Mouse (Mus musculus) neural tube, embryonic 12.5 days (tissue): Measurements from ENCODE around the gene Fthl17d. TPM values are rescaled to one million over a fixed set of nuclear protein-coding genes. Genes with fewer than 3 reads are reported as not detected.
"Not testable (repeated sequence)": the region's sequence is repeated elsewhere in the genome, so short reads cannot be mapped to it uniquely, and the experiment has no call there.

Experiments
- ATAC-seq: fragments of 200-750 bp; cut with Nextera tagmentation; 2 replicates; pipeline ENCODE4 v1.8.0; 2017; ENCODE audit warnings: low read depth, mild to moderate bottlenecking, moderate TSS enrichment, moderate library complexity; ENCODE audit not compliant: low FRiP score
- H3K27ac ChIP-seq: fragments of 300-500 bp; sonication (generic); 2 replicates; pipeline ENCODE4 v1.5.1; 2016
- H3K27me3 ChIP-seq: fragments of 300-500 bp; sonication (generic); replicated peaks from 2 replicates; pipeline ENCODE4 v1.6.1; 2016; ENCODE audit warnings: mild to moderate bottlenecking
- H3K36me3 ChIP-seq: fragments of 300-500 bp; sonication (generic); 2 replicates; pipeline ENCODE4 v1.6.1; 2016; ENCODE audit warnings: mild to moderate bottlenecking
- H3K4me1 ChIP-seq: fragments of 300-500 bp; sonication (generic); 2 replicates; pipeline ENCODE4 v1.6.1; 2016
- H3K4me2 ChIP-seq: fragments of 300-500 bp; sonication (generic); replicated peaks from 2 replicates; pipeline ENCODE4 v1.6.1; 2016; ENCODE audit warnings: mild to moderate bottlenecking
- H3K4me3 ChIP-seq: fragments of 300-500 bp; sonication (generic); 2 replicates; pipeline ENCODE4 v1.5.1; 2016
- H3K9ac ChIP-seq: fragments of 300-500 bp; sonication (generic); 2 replicates; pipeline ENCODE4 v1.6.1; 2016; ENCODE audit warnings: mild to moderate bottlenecking
- H3K9me3 ChIP-seq: fragments of 300-500 bp; sonication (generic); 2 replicates; pipeline ENCODE4 v1.6.1; 2016; ENCODE audit warnings: mild to moderate bottlenecking
- WGBS: fragments of 180-500 bp; shearing (Covaris S2); methylation state at CpG from one replicate; pipeline ENCODE4 v1.1.7; 2016; 5-methylcytosine and 5-hydroxymethylcytosine counted together
- polyA plus RNA-seq: library from polyadenylated mRNA; unstranded; fragments of >200 nt; fragmentation: Nextera tagmentation; extraction: Ambion mirVana; gene quantifications from 2 replicates; pipeline ENCODE4 v1.2.1, GENCODE M21; 2016

Gene Fthl17d
- polyA plus RNA-seq: not detected in 2 replicates

DNA sequence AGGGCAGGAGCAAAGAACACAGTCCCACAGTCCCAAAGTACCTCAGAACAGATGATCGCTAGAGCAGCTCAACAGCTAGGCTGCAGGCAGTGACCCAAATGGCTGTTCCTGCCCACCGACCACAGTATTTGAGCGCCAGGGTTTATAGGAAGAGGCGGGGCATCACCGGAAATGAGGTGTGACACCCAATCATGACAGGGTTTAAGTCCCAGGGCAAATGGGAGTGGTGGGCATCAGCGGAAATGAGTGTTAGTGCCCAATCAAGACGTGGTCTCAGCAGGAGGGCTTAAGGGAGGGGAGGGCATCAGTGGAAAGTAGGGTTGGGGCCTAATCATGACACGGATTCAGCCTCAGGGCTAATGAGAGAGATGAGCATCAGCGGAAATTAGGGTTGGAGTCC is at the start of gene Fthl17d:
TSS of gene Fthl17d (minus strand) at position 101 of the 400 bp plus-strand sequence.
- H3K36me3 ChIP-seq, H3K9ac ChIP-seq, H3K4me2 ChIP-seq, H3K9me3 ChIP-seq, ATAC-seq, H3K27me3 ChIP-seq, H3K4me3 ChIP-seq, H3K27ac ChIP-seq, H3K4me1 ChIP-seq: not testable (repeated sequence)
- WGBS: no CpG with 5 or more reads among the region's 9 CpGs

DNA sequence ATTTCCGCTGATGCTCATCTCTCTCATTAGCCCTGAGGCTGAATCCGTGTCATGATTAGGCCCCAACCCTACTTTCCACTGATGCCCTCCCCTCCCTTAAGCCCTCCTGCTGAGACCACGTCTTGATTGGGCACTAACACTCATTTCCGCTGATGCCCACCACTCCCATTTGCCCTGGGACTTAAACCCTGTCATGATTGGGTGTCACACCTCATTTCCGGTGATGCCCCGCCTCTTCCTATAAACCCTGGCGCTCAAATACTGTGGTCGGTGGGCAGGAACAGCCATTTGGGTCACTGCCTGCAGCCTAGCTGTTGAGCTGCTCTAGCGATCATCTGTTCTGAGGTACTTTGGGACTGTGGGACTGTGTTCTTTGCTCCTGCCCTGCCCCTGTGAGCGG is 46.6 kb upstream of the Fthl17d start, which contains the start of gene Fthl17e:
TSS of gene Fthl17e (plus strand) at position 301 of the 400 bp plus-strand sequence.
- H3K27me3 ChIP-seq, H3K27ac ChIP-seq, H3K9ac ChIP-seq, H3K9me3 ChIP-seq, H3K4me1 ChIP-seq, H3K4me3 ChIP-seq, H3K4me2 ChIP-seq, H3K36me3 ChIP-seq, ATAC-seq: not testable (repeated sequence)
- WGBS: no CpG with 5 or more reads among the region's 10 CpGs

DNA sequence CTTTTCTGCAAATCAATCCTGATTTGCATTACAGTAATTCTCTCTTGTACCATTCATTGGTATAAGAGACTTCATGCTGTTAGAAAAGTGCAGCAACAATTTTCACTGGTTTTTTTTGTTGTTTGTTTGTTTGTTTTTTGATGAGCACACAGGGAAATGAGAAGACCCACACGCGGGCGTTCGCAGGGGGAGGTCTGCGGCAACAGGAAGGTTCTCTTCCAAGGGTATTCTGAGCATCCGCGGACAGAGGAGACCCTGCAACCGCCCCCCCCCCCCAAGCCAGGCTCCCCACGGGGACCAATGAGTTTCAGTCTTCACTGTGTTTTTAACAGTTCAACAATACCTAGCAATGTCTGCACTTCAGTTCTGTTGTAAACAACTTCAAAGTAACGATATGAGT is 32.9 kb upstream of the Fthl17d start:
- no peak overlapping the region for H3K4me2 ChIP-seq
- no peak overlapping the region for H3K9ac ChIP-seq
- 0 out of 2 replicates have a peak, but pooled peaks cover 3% of the 10 kb centered on the region for H3K9me3 ChIP-seq
- no peak for ATAC-seq
- no peaks in the 10 kb centered on the region for H3K36me3 ChIP-seq
- 68% methylated on average over 10 of the region's 10 CpGs for WGBS
- no peaks in the 10 kb centered on the region for H3K27me3 ChIP-seq
- no peak overlapping the region for H3K4me3 ChIP-seq
- no peaks in the 10 kb centered on the region for H3K4me1 ChIP-seq
- no peak overlapping the region for H3K27ac ChIP-seq

DNA sequence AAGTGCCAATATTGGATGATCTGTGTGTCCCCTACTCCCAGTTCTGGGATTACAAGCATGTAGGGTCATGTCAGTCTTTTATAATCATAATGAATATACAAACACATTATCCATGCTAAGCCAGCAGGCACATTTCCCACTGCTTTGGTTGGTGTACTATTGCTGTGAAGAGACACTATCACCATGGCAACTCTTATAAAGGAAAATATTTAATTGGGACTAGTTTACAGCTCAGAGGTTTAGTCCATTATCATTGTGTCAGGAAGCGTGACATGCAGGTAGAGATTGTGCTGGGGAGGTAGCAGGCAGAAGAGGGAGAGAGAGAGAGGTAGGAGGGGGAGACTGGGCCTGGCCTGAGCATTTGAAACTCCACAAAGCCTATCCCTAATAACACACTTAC is 29.5 kb upstream of the Fthl17d start:
- WGBS: 61% methylated on average over 1 of the region's 1 CpGs
- Histone ChIP-seq H3K9ac (no peak overlapping the region), H3K36me3 (no peaks in the 10 kb centered on the region), H3K27ac (no peak overlapping the region), H3K4me2 (no peak overlapping the region), H3K27me3 (no peaks in the 10 kb centered on the region), H3K9me3 (0 out of 2 replicates have a peak, but pooled peaks cover 3% of the 10 kb centered on the region), H3K4me3 (no peak overlapping the region), H3K4me1 (no peaks in the 10 kb centered on the region)
- no peak for ATAC-seq

DNA sequence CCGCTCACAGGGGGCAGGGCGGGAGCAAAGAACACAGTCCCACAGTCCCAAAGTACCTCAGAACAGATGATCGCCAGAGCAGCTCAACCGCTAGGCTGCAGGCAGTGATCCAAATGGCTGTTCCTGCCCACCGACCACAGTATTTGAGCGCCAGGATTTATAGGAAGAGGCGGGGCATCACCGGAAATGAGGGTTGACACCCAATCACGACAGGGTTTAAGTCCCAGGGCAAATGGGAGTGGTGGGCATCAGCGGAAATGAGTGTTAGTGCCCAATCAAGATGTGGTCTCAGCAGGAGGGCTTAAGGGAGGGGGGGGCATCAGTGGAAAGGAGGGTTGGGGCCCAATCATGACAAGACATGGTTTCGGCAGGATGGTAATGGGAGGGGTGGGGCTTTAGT is 10.1 kb downstream of the Fthl17d start, which contains the start of gene Fthl17c:
TSS of gene Fthl17c (minus strand) at position 101 of the 400 bp plus-strand sequence.
- H3K36me3 ChIP-seq, H3K9me3 ChIP-seq, H3K4me1 ChIP-seq, ATAC-seq, H3K27me3 ChIP-seq, H3K9ac ChIP-seq, H3K4me2 ChIP-seq, H3K27ac ChIP-seq, H3K4me3 ChIP-seq: not testable (repeated sequence)
- no CpG with 5 or more reads among the region's 11 CpGs for WGBS

DNA sequence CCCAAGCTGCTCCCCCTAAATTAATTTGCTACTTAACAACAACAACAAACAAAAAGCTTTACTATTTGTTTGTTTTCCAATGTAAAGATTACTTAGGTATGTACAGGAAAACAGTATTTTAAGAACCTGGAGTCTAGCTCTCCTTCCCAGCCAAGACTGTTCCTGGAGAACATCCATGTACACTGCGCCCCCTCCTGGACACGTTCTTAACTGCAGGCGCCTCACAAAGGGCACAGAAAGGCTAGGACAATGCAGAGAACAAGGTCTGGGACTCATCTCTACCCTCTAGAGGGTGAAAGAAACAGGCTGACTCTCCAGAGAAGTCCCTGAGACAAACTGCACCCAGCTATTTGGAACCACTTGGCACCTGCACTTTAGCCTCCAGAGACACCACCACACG is 21.9 kb downstream of the Fthl17d start:
- H3K27ac ChIP-seq, ATAC-seq, H3K4me2 ChIP-seq, H3K27me3 ChIP-seq, H3K36me3 ChIP-seq, H3K9ac ChIP-seq, H3K4me1 ChIP-seq, H3K9me3 ChIP-seq, H3K4me3 ChIP-seq: not testable (repeated sequence)
- WGBS: 36% methylated on average over 4 of the region's 4 CpGs

DNA sequence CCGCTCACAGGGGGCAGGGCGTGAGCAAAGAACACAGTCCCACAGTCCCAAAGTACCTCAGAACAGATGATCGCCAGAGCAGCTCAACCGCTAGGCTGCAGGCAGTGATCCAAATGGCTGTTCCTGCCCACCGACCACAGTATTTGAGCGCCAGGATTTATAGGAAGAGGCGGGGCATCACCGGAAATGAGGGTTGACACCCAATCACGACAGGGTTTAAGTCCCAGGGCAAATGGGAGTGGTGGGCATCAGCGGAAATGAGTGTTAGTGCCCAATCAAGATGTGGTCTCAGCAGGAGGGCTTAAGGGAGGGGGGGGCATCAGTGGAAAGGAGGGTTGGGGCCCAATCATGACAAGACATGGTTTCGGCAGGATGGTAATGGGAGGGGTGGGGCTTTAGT is 23.7 kb downstream of the Fthl17d start, which contains the start of gene Fthl17b:
TSS of gene Fthl17b (minus strand) at position 101 of the 400 bp plus-strand sequence.
- 96% methylated on average over 5 of the region's 11 CpGs for WGBS
- H3K4me2 ChIP-seq, H3K9ac ChIP-seq, H3K4me3 ChIP-seq, H3K9me3 ChIP-seq, H3K4me1 ChIP-seq, ATAC-seq, H3K27me3 ChIP-seq, H3K36me3 ChIP-seq, H3K27ac ChIP-seq: not testable (repeated sequence)

DNA sequence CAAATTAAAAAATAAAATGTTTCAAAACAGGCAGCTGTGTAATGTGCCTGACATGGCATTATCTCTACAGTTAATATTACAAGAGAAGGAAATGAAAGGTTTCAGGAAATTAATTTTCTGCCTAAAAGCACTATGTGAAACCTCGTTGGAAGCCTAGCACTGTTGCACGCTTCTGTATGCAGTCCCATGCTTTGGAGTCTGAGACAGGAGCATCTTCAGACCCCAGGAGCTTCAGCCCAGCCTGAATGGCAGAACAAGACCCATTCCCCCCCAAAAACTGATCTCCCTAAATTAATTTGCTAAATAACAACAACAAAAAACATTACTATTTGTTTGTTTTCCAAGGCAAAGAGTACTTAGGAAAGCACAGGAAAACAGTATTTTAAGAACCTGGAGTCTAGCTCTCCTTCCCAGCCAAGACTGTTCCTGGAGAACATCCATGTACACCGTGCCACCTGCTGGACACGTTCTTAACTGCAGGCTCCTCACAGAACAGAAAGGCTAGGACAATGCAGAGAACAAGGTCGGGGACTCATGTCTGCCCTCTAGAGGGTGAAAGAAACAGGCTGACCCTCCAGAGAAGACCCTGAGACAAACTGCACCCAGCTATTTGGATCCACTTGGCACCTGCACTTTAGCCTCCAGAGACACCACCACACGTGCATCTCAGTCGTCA is 38.3 kb downstream of the Fthl17d start:
- H3K9ac ChIP-seq, H3K4me3 ChIP-seq, H3K4me2 ChIP-seq, H3K36me3 ChIP-seq, H3K27ac ChIP-seq, H3K9me3 ChIP-seq, H3K27me3 ChIP-seq, H3K4me1 ChIP-seq: not testable (repeated sequence)
- peak; percentile 78; the same call in 1 of the 2 replicates for ATAC-seq
- 20% methylated on average over 7 of the region's 7 CpGs for WGBS

DNA sequence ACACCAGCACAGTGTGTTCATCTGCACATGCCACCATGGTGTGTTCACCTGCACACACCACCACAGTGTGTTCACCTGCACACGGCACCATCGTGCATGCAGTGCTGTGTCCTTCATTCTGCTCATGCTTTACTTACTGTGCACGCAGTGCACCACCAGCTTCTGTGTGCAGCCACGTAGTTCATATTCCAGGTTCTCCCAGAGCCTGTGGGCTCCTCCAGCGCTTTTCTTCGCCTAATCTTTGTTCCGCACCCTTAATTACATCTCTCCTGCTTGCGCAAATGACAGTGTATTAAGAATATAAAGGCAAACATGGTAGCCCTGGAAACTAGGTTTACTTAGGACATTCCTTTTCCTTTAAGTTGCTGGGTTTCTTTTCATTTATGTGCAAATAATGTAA is 42.5 kb downstream of the Fthl17d start:
- Histone ChIP-seq H3K36me3 (no peaks in the 10 kb centered on the region), H3K27ac (no peak overlapping the region), H3K9me3 (no peaks in the 10 kb centered on the region), H3K4me2 (no peak overlapping the region), H3K27me3 (no peaks in the 10 kb centered on the region), H3K4me1 (no peaks in the 10 kb centered on the region), H3K9ac (no peak overlapping the region), H3K4me3 (no peak overlapping the region)
- no peak for ATAC-seq
- WGBS: 82% methylated on average over 8 of the region's 8 CpGs

Other genes starting within 250 kb of the Fthl17d start
- not detected in 2 replicates for gene Ssx9, start 238.3 kb downstream of the Fthl17d start, polyA plus RNA-seq
- gene Ssxb5, start 183.1 kb downstream of the Fthl17d start, polyA plus RNA-seq: not detected in 2 replicates
- gene Gm6592, start 142.8 kb downstream of the Fthl17d start, polyA plus RNA-seq: not detected in 2 replicates
- not detected in 2 replicates for gene Gm5751, start 112.5 kb downstream of the Fthl17d start, polyA plus RNA-seq
- 15.5 and 17.8 TPM in 2 replicates for gene B630019K06Rik, start 94.4 kb downstream of the Fthl17d start, polyA plus RNA-seq
- gene Fthl17b, start 23.8 kb downstream of the Fthl17d start, polyA plus RNA-seq: not detected in 2 replicates
- not detected in 2 replicates for gene Fthl17c, start 10.2 kb downstream of the Fthl17d start, polyA plus RNA-seq
- gene Fthl17e, start 46.7 kb upstream of the Fthl17d start, polyA plus RNA-seq: not detected in 2 replicates
- gene Fthl17f, start 76.3 kb upstream of the Fthl17d start, polyA plus RNA-seq: not detected in 2 replicates
- gene 4930402K13Rik, start 117.8 kb upstream of the Fthl17d start, polyA plus RNA-seq: not detected in 2 replicates
- 1.2 TPM in 2 replicates for gene Lancl3, start 213.1 kb upstream of the Fthl17d start, polyA plus RNA-seq